Mouse (Mus musculus) thymus, adult 2 months (tissue): ENCODE results near the gene Nme9.

Source experiments
- CTCF ChIP-seq: fragments of 200-500 bp; IDR thresholded peaks from 2 replicates; pipeline ENCODE4 v1.5.1; 2012; ENCODE audit warnings: mild to moderate bottlenecking, control low read depth, low read length, moderate library complexity, borderline replicate concordance; ENCODE audit not compliant: control insufficient read depth, poor library complexity, insufficient read depth; ENCODE audit errors: extremely low read depth
- POLR2A ChIP-seq: fragments of 200-500 bp; IDR thresholded peaks from 2 replicates; pipeline ENCODE4 v1.6.1; 2012; ENCODE audit warnings: mild to moderate bottlenecking, low read length, control low read depth, moderate library complexity; ENCODE audit not compliant: control insufficient read depth, poor library complexity, insufficient read depth; ENCODE audit errors: extremely low read depth

- TF ChIP-seq CTCF (no peak), POLR2A (no peak)
Observed at GRCm38 (mm10) chr9:99471334-99471733, 20.1 kb downstream of the Nme9 start.
